Mouse (Mus musculus) monocyte, adult 2 months (primary cell): Measurements from ENCODE around the gene Fbxw21.

Experiments used
- DNase-seq, 2 experiments: peaks; one replicate each; pipeline ENCODE4 v3.0.0; 2022; ENCODE audit warnings: low spot score in 2 of 2, low read depth in 1 of 2

The Fbxw21 gene

DNA sequence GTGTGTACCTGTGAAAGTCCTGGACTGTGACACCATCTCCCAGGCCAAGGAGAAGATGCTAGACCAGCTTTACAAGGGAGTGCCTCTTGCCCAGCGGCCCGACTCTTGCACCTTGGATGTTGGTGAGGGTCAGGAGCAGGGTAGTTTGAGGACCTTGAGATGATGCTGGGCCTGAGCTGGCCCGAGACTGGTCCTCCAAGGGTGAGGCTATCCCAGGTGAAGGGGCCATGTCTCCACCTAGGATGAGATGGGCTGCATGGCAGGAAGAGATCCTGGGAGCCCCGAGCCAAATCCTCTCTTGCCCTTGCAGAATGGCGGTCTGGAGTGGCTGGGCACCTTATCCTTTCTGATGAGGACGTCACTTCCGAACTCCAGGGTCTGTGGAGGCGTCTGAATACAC lies 48.5 kb downstream of the Fbxw21 start:
- DNase-seq, result no peak

- DNase-seq, result no peak
Measured at GRCm38 (mm10) chr9:109111591-109111990, 50.2 kb downstream of the Fbxw21 start.

- DNase-seq, result no peak
Measured at GRCm38 (mm10) chr9:109111101-109111500, 50.7 kb downstream of the Fbxw21 start.

DNA sequence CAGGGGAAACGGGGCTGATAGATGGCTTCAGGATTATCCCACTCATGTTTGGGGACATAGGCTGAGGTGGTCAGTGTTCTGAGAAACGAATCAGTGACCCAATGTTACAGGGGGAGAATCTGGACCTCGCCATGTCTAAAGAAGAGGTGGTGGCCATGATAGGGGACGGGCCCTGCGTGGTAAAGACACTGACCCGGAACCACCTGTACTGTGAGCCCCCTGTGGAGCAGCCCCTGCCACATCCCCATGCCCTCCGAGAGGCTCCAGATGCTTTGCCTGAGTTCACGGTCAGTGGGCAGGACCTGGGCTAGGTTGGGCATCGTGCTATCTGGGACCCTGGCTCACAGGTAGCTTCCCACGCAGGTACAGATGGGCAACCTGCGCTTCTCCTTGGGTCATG lies 51.6 kb downstream of the Fbxw21 start:
- DNase-seq, result no peak

GRCm38 (mm10) chr9:109107341-109107740 lies 54.5 kb downstream of the Fbxw21 start:
- no peak for DNase-seq

- DNase-seq, result no peak
Measured at GRCm38 (mm10) chr9:109105648-109106047, 56.2 kb downstream of the Fbxw21 start.

- DNase-seq, result no peak
Measured at GRCm38 (mm10) chr9:109105011-109105410, 56.8 kb downstream of the Fbxw21 start.

GRCm38 (mm10) chr9:109104083-109104482 lies 57.8 kb downstream of the Fbxw21 start:
- no peak for DNase-seq

DNA sequence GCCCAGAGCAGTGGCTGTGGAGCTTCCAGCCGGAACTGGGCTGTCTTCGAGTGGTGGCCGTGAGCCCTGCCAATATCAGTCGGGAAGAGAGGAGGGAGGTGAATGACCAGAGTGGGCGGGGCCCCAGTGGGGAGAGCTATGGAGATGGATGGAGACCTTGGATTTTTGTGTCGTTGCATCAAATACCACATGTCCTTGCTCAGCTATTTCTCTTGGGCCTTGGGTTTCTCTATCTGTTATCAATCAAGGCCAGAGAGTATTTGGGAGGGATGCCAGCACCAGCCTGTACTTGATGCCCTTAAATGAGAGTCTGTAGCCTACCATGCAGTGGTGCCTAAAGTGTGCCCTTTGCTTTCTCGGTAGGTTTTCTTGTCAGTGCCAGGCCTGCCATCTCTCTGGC lies 58.6 kb downstream of the Fbxw21 start:
- DNase-seq, result no peak

- no peak for DNase-seq
Measured at GRCm38 (mm10) chr9:109102541-109102940, 59.3 kb downstream of the Fbxw21 start.

GRCm38 (mm10) chr9:109101933-109102445 lies 59.9 kb downstream of the Fbxw21 start:
- no peak for DNase-seq

GRCm38 (mm10) chr9:109100307-109100928 lies 61.4 kb downstream of the Fbxw21 start:
- no peak for DNase-seq

GRCm38 (mm10) chr9:109098969-109099368 lies 62.9 kb downstream of the Fbxw21 start:
- DNase-seq, result no peak

- DNase-seq, result no peak
Measured at GRCm38 (mm10) chr9:109098366-109098765, 63.5 kb downstream of the Fbxw21 start.

GRCm38 (mm10) chr9:109097831-109098230 lies 64.0 kb downstream of the Fbxw21 start:
- no peak for DNase-seq

DNA sequence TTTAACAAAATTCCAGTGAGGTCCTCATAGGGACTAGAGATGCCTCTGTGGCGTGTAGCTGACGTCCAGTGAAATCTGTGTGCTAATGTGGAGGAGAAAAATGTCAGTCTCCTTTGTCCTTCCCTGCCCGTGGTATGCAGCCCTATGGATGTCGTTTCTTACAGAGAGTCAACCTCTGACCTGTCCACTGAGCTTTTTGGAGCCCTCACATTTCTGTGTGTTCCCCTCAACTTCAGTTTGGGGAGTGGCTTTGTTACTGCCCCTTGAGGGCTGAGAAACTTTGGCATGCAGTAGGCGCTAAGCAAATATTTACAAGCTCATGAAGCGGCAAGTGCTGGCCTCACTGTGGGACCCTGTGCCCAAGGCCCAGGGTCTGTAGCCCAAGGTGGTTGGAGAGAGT lies 64.5 kb downstream of the Fbxw21 start:
- DNase-seq, result no peak

DNA sequence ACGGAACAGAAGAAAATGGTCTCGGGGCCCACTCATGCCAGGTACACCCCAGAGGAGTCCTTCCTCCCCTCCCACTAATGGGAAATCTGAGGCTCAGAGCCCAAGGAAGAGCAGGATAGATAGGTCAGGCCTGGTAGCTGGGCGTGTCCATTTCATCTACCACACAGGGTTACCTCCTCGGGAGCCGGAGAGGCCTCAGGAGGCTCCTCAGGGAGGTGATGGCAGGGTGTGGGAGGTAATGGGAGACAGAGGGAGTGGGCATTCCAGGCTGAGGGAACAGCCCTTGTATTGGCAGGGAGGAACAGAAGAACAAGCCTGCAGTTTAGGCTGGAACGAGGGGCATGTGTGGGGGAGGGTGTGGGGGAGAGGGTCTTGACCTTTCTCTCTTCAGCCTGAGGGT lies 65.0 kb downstream of the Fbxw21 start:
- DNase-seq, result no peak

DNA sequence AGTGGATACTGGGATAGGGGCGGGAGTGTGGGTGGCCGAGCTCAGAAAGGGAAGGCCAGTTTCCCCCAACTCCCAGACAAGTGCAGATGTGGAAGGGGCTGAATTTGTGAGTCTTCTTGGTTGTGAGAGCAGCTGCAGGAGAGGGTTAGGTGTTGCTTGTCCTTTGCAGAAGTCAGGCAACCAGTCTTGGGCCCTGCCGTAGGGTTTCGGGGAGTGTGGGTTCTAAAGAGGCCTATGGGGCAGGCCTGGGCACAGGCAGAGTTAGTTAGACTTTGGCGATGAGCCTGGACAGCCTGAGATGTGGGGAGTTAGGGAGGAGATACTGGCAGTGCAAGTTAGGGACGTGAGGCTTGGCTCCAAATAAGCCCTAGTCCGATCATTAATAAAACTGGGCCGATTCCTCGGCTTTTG lies 65.6 kb downstream of the Fbxw21 start:
- no peak for DNase-seq

- no peak for DNase-seq
Measured at GRCm38 (mm10) chr9:109095137-109095982, 66.5 kb downstream of the Fbxw21 start, which contains the start of gene Plxnb1. TSS of gene Plxnb1 (plus strand) at chr9:109095389.

DNA sequence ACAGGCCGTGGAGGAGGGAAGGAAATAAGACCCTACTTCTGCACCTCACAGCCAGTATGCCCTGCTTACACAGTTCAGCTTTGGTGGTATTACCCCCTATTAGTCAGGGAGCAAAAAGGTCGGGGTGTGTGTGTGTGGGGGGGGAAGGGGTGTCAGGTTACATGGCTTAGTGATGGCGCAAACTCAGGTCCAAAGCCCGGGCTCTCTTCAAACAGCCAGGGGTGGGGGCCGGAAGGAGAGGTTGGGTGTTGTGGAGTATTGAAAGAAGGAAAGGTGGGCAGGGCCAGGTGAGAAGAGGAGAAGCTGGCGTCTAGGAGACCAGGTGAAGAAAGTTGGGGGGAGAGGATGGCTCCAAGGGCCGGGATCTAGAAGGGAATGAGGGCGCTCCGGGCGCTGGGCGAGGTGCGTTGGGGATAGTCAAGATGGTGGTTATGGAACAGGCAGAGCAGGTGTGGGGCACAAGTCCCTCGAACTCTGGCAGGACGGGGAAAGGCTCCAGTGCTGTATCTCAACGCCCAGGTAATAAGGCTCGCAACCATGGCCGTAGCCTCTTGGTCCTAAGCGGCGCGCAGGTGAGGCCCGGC lies 67.2 kb downstream of the Fbxw21 start:
- DNase-seq, result no peak

DNA sequence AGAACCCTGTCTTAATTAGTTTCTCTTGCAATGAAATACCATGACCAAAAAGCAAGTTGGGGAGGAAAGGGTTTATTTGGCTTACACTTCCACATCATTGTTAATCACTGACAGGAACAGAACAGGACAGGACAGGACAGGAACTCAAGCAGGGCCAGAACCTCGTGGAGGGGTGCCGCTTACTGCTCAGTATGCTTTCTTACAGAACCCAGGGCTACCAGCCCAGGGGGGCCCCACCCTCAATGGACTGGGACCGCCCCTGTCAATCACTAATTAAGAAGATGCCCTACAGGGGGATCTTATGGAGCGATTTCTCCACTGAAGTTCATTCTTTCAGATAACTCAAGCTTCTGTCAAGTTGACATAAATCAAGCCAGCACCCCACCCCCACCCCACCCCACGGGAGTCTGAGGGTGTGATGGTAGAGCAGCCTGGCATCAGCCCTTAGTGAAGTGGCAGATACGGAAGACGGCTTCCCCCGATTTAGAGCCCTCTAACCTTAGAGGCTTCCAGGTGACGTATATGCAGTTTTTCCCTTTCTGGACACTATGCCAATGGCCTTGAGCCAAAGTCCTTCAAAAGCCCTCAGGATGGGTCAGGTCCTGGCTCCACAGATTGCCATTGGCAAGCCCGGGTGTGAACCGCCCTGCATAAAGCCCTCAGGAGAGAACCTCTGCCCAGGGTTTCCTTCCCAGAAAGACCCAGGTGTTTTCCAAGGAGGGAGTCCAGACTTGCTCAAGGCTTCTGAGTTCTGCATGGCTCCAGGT lies 67.9 kb downstream of the Fbxw21 start:
- DNase-seq, result no peak
